Mouse (Mus musculus) neural tube, embryonic 11.5 days (tissue): Measurements from ENCODE around the gene Enthd1. TPM values are rescaled to one million over a fixed set of nuclear protein-coding genes. Genes with fewer than 3 reads are reported as not detected.
"Not testable (repeated sequence)": the region's sequence is repeated elsewhere in the genome, so short reads cannot be mapped to it uniquely, and the experiment has no call there.

Experiments
- ATAC-seq: fragments of 200-750 bp; cut with Nextera tagmentation; 2 replicates; pipeline ENCODE4 v1.8.0; 2017; ENCODE audit warnings: moderate number of reproducible peaks, mild to moderate bottlenecking, moderate TSS enrichment, moderate library complexity; ENCODE audit not compliant: insufficient read depth, low FRiP score, low TSS enrichment
- DNase-seq: peaks from one replicate; pipeline ENCODE4 v3.0.0-alpha.2; 2015; ENCODE audit warnings: low spot score
- H3K27ac ChIP-seq: fragments of 300-500 bp; sonication (generic); 2 replicates; pipeline ENCODE4 v1.5.1; 2014; ENCODE audit warnings: low read depth, mild to moderate bottlenecking, low read length
- H3K27me3 ChIP-seq: fragments of 300-500 bp; sonication (generic); 2 replicates; pipeline ENCODE4 v1.6.1; 2014; ENCODE audit warnings: mild to moderate bottlenecking, low read length, mixed read lengths; ENCODE audit not compliant: control insufficient read depth, insufficient read depth
- H3K36me3 ChIP-seq: fragments of 300-500 bp; sonication (generic); 2 replicates; pipeline ENCODE4 v1.6.1; 2014; ENCODE audit warnings: mild to moderate bottlenecking, low read length, moderate library complexity, mixed read lengths; ENCODE audit not compliant: control insufficient read depth, insufficient read depth
- H3K4me1 ChIP-seq: fragments of 300-500 bp; sonication (generic); 2 replicates; pipeline ENCODE4 v1.6.1; 2014; ENCODE audit warnings: low read length, mixed read lengths; ENCODE audit not compliant: control insufficient read depth, insufficient read depth
- H3K4me2 ChIP-seq: fragments of 300-500 bp; sonication (generic); 2 replicates; pipeline ENCODE4 v1.6.1; 2014; ENCODE audit warnings: low read depth, mild to moderate bottlenecking, moderate library complexity
- H3K4me3 ChIP-seq: fragments of 300-500 bp; sonication (generic); 2 replicates; pipeline ENCODE4 v1.5.1; 2014; ENCODE audit warnings: low read depth, low read length
- H3K9ac ChIP-seq: fragments of 300-500 bp; sonication (generic); 2 replicates; pipeline ENCODE4 v1.6.1; 2014; ENCODE audit warnings: mild to moderate bottlenecking, low read length
- H3K9me3 ChIP-seq: fragments of 300-500 bp; sonication (generic); 2 replicates; pipeline ENCODE4 v1.6.1; 2016; ENCODE audit warnings: low read length; ENCODE audit not compliant: control insufficient read depth
- WGBS: fragments of 180-500 bp; shearing (Covaris S2); extraction: QIAGEN DNeasy Blood & Tissue Kit; methylation state at CpG from one replicate; pipeline ENCODE4 v1.1.7; 2014; 5-methylcytosine and 5-hydroxymethylcytosine counted together
- polyA plus RNA-seq: library from polyadenylated mRNA; unstranded; fragments of >200 nt; fragmentation: Nextera tagmentation; extraction: Ambion mirVana; gene quantifications from 2 replicates; pipeline ENCODE4 v1.2.1, GENCODE M21; 2014

The Enthd1 gene
- polyA plus RNA-seq, 1 experiment from 2014 or later = not detected

- DNase-seq = peak; percentile 60
- H3K27ac ChIP-seq = no peak overlapping the region
These were observed 59.9 kb downstream of the Enthd1 start for GRCm38 (mm10) chr15:80505086-80505485.

GRCm38 (mm10) chr15:80503155-80503554, 61.8 kb downstream of the Enthd1 start:
- H3K27ac ChIP-seq, DNase-seq, H3K4me1 ChIP-seq, H3K9me3 ChIP-seq, H3K27me3 ChIP-seq, H3K4me2 ChIP-seq, H3K4me3 ChIP-seq, H3K9ac ChIP-seq, H3K36me3 ChIP-seq, ATAC-seq: not testable (repeated sequence)
- WGBS = 95% methylated on average over 4 of the region's 4 CpGs

More at GRCm38 (mm10) chr15:80505086-80505485, 59.9 kb downstream of the Enthd1 start:
- ATAC-seq = peak; percentile 53; the same call in 1 of the 2 replicates
- no peaks in the 10 kb centered on the region for H3K27me3 ChIP-seq
- 11% methylated on average over 4 of the region's 4 CpGs for WGBS
- no peaks in the 10 kb centered on the region for H3K36me3 ChIP-seq
- no peak overlapping the region for H3K4me2 ChIP-seq
- H3K4me3 ChIP-seq = no peak overlapping the region
- H3K9ac ChIP-seq = no peak overlapping the region
- H3K4me1 ChIP-seq = peaks cover 5% of the 10 kb centered on the region; the same call in 1 of the 2 replicates
- no peaks in the 10 kb centered on the region for H3K9me3 ChIP-seq

DNA sequence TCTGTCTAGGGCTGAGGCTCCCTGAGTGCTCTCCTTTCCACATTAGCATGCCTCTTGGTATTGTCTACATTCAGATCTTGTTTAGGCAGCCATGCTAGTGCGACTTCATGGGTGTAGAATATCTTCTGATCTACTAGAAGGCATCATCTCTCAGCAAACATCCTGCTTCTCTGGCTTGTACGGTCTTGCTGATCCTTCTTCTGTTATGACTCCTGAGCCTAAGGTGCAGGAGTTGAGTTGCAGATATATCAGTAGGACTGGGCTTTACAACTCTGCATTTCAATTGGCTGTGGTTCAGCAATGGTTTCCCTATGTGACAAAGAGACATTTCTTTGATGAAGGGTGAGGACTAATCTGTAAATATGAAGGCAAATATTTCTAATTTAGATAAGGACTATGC, 62.2 kb downstream of the Enthd1 start:
- Histone ChIP-seq H3K27ac (no peak overlapping the region), H3K4me3 (no peak overlapping the region), H3K9ac (no peak overlapping the region), H3K27me3 (no peaks in the 10 kb centered on the region), H3K4me1 (peaks cover 5% of the 10 kb centered on the region; the same call in 1 of the 2 replicates), H3K4me2 (no peak overlapping the region), H3K9me3 (no peaks in the 10 kb centered on the region), H3K36me3 (no peaks in the 10 kb centered on the region)
- WGBS = 92% methylated on average over 2 of the region's 2 CpGs
- ATAC-seq = no peak
- DNase-seq = no peak

DNA sequence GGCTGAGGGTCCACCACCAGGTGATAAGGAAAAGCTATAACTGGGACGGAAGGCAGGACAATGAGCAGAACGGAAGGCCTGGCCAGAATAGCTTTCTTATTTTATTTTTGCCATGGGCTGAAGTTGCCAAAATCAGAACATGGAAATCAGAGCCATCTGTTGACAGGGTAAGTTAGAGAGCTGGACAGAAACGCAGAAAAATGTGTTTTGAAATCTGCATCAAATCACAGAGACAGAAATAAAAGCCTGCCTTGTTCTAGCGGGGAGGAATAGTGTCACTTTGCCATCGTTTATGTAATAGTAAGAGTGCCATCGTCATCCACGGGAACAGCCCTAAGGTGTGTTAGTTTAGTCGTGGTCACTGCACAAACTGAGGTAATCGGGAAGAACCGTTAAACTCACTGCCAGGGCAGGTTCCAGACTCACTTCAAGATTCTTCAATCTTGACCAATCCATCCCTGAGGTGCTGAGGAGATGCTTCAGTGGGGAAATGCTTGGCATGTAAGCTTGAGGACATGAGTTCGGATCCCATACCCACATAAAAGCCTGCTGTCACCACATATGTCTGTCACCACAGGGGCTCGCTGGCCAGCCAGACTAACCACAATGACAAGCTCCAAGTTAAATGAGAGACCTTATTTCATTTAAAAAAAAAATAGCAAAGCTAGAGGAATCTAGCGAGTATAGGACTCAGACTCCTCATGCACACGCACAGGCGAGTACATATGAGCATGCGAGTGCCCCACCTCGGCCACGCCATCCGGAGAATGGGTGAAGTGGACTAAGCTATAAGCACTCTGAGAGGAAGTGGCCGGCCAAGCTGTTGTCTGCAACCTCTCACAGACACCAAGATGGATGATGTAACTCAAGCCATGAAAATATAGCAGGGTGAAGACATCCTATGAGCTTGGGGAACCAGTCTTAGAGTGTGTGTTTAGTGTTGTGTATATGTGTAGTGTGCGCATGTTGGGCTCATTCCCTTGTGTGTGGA, 63.6 kb downstream of the Enthd1 start:
- Histone ChIP-seq H3K27me3 (no peaks in the 10 kb centered on the region), H3K36me3 (no peaks in the 10 kb centered on the region), H3K4me1 (peaks cover 5% of the 10 kb centered on the region; the same call in 1 of the 2 replicates), H3K4me3 (no peak overlapping the region), H3K27ac (no peak overlapping the region), H3K9ac (no peak overlapping the region), H3K9me3 (no peaks in the 10 kb centered on the region), H3K4me2 (no peak overlapping the region)
- no peak for ATAC-seq
- WGBS = 87% methylated on average over 21 of the region's 21 CpGs
- DNase-seq = no peak

DNA sequence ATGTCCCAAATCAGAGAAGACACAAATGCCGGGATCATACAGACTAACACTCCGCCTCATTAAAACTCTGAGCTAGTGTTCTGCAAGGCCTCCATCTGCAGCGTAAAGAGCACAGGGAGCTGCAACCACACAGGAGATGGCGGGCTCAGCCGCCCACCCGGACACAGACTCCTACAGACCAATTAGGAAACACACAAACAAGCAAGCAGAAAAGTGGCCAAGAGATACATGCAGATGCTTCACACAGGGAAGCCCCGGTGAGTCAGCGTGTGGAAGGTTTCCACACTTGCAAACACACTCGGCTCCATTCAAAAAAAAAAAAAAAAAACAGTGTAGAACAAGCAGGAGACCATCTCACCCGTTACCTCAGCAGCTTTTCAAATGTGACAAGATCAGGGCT, 64.5 kb downstream of the Enthd1 start:
- WGBS = 85% methylated on average over 10 of the region's 10 CpGs
- DNase-seq (no peak), ATAC-seq (no peak)
- Histone ChIP-seq H3K4me3 (no peak overlapping the region), H3K4me1 (peaks cover 5% of the 10 kb centered on the region; the same call in 1 of the 2 replicates), H3K36me3 (no peaks in the 10 kb centered on the region), H3K27me3 (no peaks in the 10 kb centered on the region), H3K9ac (no peak overlapping the region), H3K9me3 (no peaks in the 10 kb centered on the region), H3K4me2 (no peak overlapping the region), H3K27ac (no peak overlapping the region)

GRCm38 (mm10) chr15:80497733-80498132, 67.2 kb downstream of the Enthd1 start:
- H3K4me1 ChIP-seq, H3K9me3 ChIP-seq, H3K36me3 ChIP-seq, H3K27ac ChIP-seq, ATAC-seq, H3K27me3 ChIP-seq, H3K9ac ChIP-seq, H3K4me2 ChIP-seq, H3K4me3 ChIP-seq, DNase-seq: not testable (repeated sequence)
- 85% methylated on average over 3 of the region's 3 CpGs for WGBS

DNA sequence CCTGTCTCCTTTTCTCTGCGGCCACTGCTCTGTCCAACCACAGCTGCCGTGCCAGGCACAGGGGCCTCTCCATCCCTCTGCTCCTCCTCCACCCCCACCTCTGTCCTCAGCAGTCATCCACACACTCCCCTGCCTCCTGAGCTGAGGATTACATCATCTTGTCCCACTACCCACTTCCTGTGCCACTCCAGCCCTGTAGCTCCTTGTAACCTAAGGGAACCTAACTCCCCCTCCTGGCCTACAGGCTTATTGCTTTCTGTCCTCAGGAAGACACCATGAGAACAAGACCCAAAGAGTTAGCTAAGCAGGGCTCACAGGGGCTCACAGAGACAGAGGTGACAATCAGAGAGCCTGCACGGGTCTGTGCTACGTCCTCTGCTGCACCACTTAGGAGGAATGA, 73.5 kb downstream of the Enthd1 start:
- H3K4me1 ChIP-seq = no peaks in the 10 kb centered on the region; the same call in 1 of the 2 replicates
- no peak for ATAC-seq
- no peaks in the 10 kb centered on the region for H3K9me3 ChIP-seq
- H3K4me3 ChIP-seq = no peak overlapping the region
- H3K36me3 ChIP-seq = no peaks in the 10 kb centered on the region
- H3K27ac ChIP-seq = no peak overlapping the region
- H3K4me2 ChIP-seq = no peak overlapping the region
- WGBS = 66% methylated on average over 4 of the region's 4 CpGs
- H3K27me3 ChIP-seq = no peaks in the 10 kb centered on the region
- DNase-seq = no peak
- H3K9ac ChIP-seq = no peak overlapping the region

DNA sequence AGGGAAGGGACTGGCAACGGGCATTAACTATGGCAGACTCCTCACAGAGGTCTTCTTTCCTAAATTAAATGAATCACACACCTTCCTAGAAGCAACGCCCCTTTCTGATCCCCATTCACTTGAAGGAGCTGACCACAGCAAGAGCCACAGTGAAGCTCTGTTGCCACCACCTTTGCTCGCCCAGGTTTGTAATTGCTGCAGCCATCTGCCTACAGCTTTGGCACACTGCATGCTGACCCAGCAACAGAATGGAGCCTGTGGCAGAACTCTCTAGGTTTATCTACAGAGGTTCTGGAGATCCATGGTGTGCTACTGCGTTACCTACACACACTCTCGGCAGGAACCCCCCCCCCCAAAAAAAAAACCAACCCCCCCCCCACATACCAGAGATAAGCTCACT, 74.8 kb downstream of the Enthd1 start:
- Histone ChIP-seq H3K9ac (no peak overlapping the region), H3K4me1 (no peaks in the 10 kb centered on the region; the same call in 1 of the 2 replicates), H3K36me3 (no peaks in the 10 kb centered on the region), H3K9me3 (no peaks in the 10 kb centered on the region), H3K27me3 (no peaks in the 10 kb centered on the region), H3K27ac (no peak overlapping the region), H3K4me2 (no peak overlapping the region), H3K4me3 (no peak overlapping the region)
- WGBS = 90% methylated on average over 5 of the region's 5 CpGs
- ATAC-seq = no peak
- DNase-seq = no peak

- DNase-seq (no peak), ATAC-seq (no peak)
- Histone ChIP-seq H3K27me3 (no peaks in the 10 kb centered on the region), H3K4me1 (peaks cover 3% of the 10 kb centered on the region; the same call in 1 of the 2 replicates), H3K9me3 (no peaks in the 10 kb centered on the region), H3K9ac (no peak overlapping the region), H3K4me3 (no peak overlapping the region), H3K4me2 (no peak overlapping the region), H3K27ac (no peak overlapping the region), H3K36me3 (no peaks in the 10 kb centered on the region)
- WGBS = 34% methylated on average over 3 of the region's 3 CpGs
These were observed 76.3 kb downstream of the Enthd1 start for GRCm38 (mm10) chr15:80488658-80489057.
